Mouse (Mus musculus) neural tube, embryonic 15.5 days (tissue): ENCODE results near the gene Chd2. TPM values are rescaled to one million over a fixed set of nuclear protein-coding genes. Genes with fewer than 3 reads are reported as not detected.

ENCODE experiments used
- ATAC-seq: fragments of 200-750 bp; cut with Nextera tagmentation; 2 replicates; pipeline ENCODE4 v1.8.0; 2017; ENCODE audit warnings: mild to moderate bottlenecking, moderate TSS enrichment, moderate library complexity; ENCODE audit not compliant: low FRiP score
- H3K27ac ChIP-seq: fragments of 300-500 bp; sonication (generic); replicated peaks from 2 replicates; pipeline ENCODE4 v1.5.1; 2015; ENCODE audit warnings: mild to moderate bottlenecking, inconsistent platforms
- H3K27me3 ChIP-seq: fragments of 300-500 bp; sonication (generic); replicated peaks from 2 replicates; pipeline ENCODE4 v1.6.1; 2015; ENCODE audit warnings: inconsistent platforms
- H3K36me3 ChIP-seq: fragments of 300-500 bp; sonication (generic); 2 replicates; pipeline ENCODE4 v1.6.1; 2015; ENCODE audit warnings: inconsistent platforms
- H3K4me1 ChIP-seq: fragments of 300-500 bp; sonication (generic); 2 replicates; pipeline ENCODE4 v1.6.1; 2015; ENCODE audit warnings: inconsistent platforms
- H3K4me2 ChIP-seq: fragments of 300-500 bp; sonication (generic); 2 replicates; pipeline ENCODE4 v1.6.1; 2015; ENCODE audit warnings: inconsistent platforms, mild to moderate bottlenecking, moderate library complexity
- H3K4me3 ChIP-seq: fragments of 300-500 bp; sonication (generic); replicated peaks from 2 replicates; pipeline ENCODE4 v1.5.1; 2015; ENCODE audit warnings: mild to moderate bottlenecking, inconsistent platforms
- H3K9ac ChIP-seq: fragments of 300-500 bp; sonication (generic); replicated peaks from 2 replicates; pipeline ENCODE4 v1.6.1; 2015; ENCODE audit warnings: mild to moderate bottlenecking, inconsistent platforms
- H3K9me3 ChIP-seq: fragments of 300-500 bp; sonication (generic); replicated peaks from 2 replicates; pipeline ENCODE4 v1.6.1; 2016; ENCODE audit warnings: inconsistent platforms
- WGBS: fragments of 180-500 bp; shearing (Covaris S2); methylation state at CpG from one replicate; pipeline ENCODE4 v1.1.7; 2015; ENCODE audit warnings: mixed read lengths; 5-methylcytosine and 5-hydroxymethylcytosine counted together
- polyA plus RNA-seq: library from polyadenylated mRNA; unstranded; fragments of >200 nt; fragmentation: Nextera tagmentation; extraction: Ambion mirVana; gene quantifications from 2 replicates; pipeline ENCODE4 v1.2.1, GENCODE M21; 2015

The Chd2 gene
- polyA plus RNA-seq, 1 experiment from 2014 or later, result 31.2 TPM

GRCm38 (mm10) chr7:73559853-73560190 is 18.2 kb upstream of the Chd2 start:
- Histone ChIP-seq H3K27ac (peak overlapping the region; percentile 100), H3K4me1 (peaks cover 10% of the 10 kb centered on the region), H3K9ac (peak overlapping the region; percentile 58; the same call in 1 of the 2 replicates), H3K36me3 (no peaks in the 10 kb centered on the region), H3K4me3 (0 out of 2 replicates have a peak overlapping the region, but pooled peaks have one; percentile 96), H3K4me2 (peak overlapping the region; percentile 58), H3K9me3 (no peaks in the 10 kb centered on the region), H3K27me3 (no peaks in the 10 kb centered on the region)
- ATAC-seq, result no peak
- 86% methylated on average over 6 of the region's 6 CpGs for WGBS

GRCm38 (mm10) chr7:73559170-73559852 is 17.7 kb upstream of the Chd2 start:
- peak overlapping the region; percentile 58 for H3K4me2 ChIP-seq
- ATAC-seq, result no peak
- peak overlapping the region; percentile 96 for H3K4me3 ChIP-seq
- no peaks in the 10 kb centered on the region for H3K9me3 ChIP-seq
- peaks cover 10% of the 10 kb centered on the region for H3K4me1 ChIP-seq
- peak overlapping the region; percentile 58 for H3K9ac ChIP-seq
- no peaks in the 10 kb centered on the region for H3K36me3 ChIP-seq
- H3K27me3 ChIP-seq, result no peaks in the 10 kb centered on the region
- H3K27ac ChIP-seq, result peak overlapping the region; percentile 100
- 30% methylated on average over 8 of the region's 8 CpGs for WGBS

- ATAC-seq, result peak; percentile 99
- H3K27ac ChIP-seq, result peak overlapping the region; percentile 100
- peak overlapping the region; percentile 100 for H3K9ac ChIP-seq
- H3K4me1 ChIP-seq, result peaks cover 10% of the 10 kb centered on the region
- under 1% methylated on average over 51 of the region's 60 CpGs for WGBS
- H3K36me3 ChIP-seq, result no peaks in the 10 kb centered on the region
- H3K27me3 ChIP-seq, result no peaks in the 10 kb centered on the region
- no peaks in the 10 kb centered on the region for H3K9me3 ChIP-seq
- H3K4me3 ChIP-seq, result peak overlapping the region; percentile 96
- H3K4me2 ChIP-seq, result peak overlapping the region; percentile 58
Observed at GRCm38 (mm10) chr7:73558293-73559169, 16.9 kb upstream of the Chd2 start.

GRCm38 (mm10) chr7:73557671-73558265 is 16.1 kb upstream of the Chd2 start:
- H3K27ac ChIP-seq, result peak overlapping the region; percentile 100
- under 1% methylated on average over 64 of the region's 80 CpGs for WGBS
- H3K9ac ChIP-seq, result peak overlapping the region; percentile 100
- peaks cover 11% of the 10 kb centered on the region for H3K4me1 ChIP-seq
- H3K9me3 ChIP-seq, result no peaks in the 10 kb centered on the region
- H3K27me3 ChIP-seq, result no peaks in the 10 kb centered on the region
- H3K4me3 ChIP-seq, result peak overlapping the region; percentile 96
- H3K36me3 ChIP-seq, result no peaks in the 10 kb centered on the region
- peak; percentile 37 for ATAC-seq
- peak overlapping the region; percentile 50; the same call in 1 of the 2 replicates for H3K4me2 ChIP-seq

- Histone ChIP-seq H3K4me1 (peaks cover 19% of the 10 kb centered on the region), H3K27me3 (no peaks in the 10 kb centered on the region), H3K9me3 (no peaks in the 10 kb centered on the region), H3K9ac (peak overlapping the region; percentile 100), H3K36me3 (no peaks in the 10 kb centered on the region), H3K4me2 (peak overlapping the region; percentile 50), H3K27ac (peak overlapping the region; percentile 100), H3K4me3 (peak overlapping the region; percentile 96)
- ATAC-seq, result no peak
- WGBS, result under 1% methylated on average over 25 of the region's 25 CpGs
Observed at GRCm38 (mm10) chr7:73556688-73557667, 15.3 kb upstream of the Chd2 start.

- 10% methylated on average over 4 of the region's 4 CpGs for WGBS
- Histone ChIP-seq H3K9ac (peak overlapping the region; percentile 100; the same call in 1 of the 2 replicates), H3K27ac (no peak overlapping the region), H3K4me1 (peaks cover 25% of the 10 kb centered on the region), H3K27me3 (no peaks in the 10 kb centered on the region), H3K9me3 (no peaks in the 10 kb centered on the region), H3K4me2 (peak overlapping the region; percentile 50), H3K4me3 (peak overlapping the region; percentile 96), H3K36me3 (no peaks in the 10 kb centered on the region)
- no peak for ATAC-seq
Observed at GRCm38 (mm10) chr7:73555918-73556580, 14.4 kb upstream of the Chd2 start.

- Histone ChIP-seq H3K36me3 (peaks cover 3% of the 10 kb centered on the region; the same call in 1 of the 2 replicates), H3K9ac (no peak overlapping the region), H3K4me1 (peaks cover 24% of the 10 kb centered on the region), H3K9me3 (no peaks in the 10 kb centered on the region), H3K27me3 (no peaks in the 10 kb centered on the region), H3K27ac (no peak overlapping the region), H3K4me3 (no peak overlapping the region), H3K4me2 (0 out of 2 replicates have a peak overlapping the region, but pooled peaks have one; percentile 23)
- no peak for ATAC-seq
- WGBS, result 30% methylated on average over 2 of the region's 2 CpGs
Observed at GRCm38 (mm10) chr7:73554849-73555248, 13.2 kb upstream of the Chd2 start.

GRCm38 (mm10) chr7:73553160-73553559 is 11.5 kb upstream of the Chd2 start:
- Histone ChIP-seq H3K27ac (no peak overlapping the region), H3K4me1 (peaks cover 20% of the 10 kb centered on the region), H3K9ac (no peak overlapping the region), H3K4me3 (no peak overlapping the region), H3K27me3 (no peaks in the 10 kb centered on the region), H3K4me2 (peak overlapping the region; percentile 50), H3K9me3 (no peaks in the 10 kb centered on the region), H3K36me3 (peaks cover 9% of the 10 kb centered on the region)
- 39% methylated on average over 2 of the region's 2 CpGs for WGBS
- no peak for ATAC-seq

GRCm38 (mm10) chr7:73552054-73552750 is 10.6 kb upstream of the Chd2 start:
- H3K9ac ChIP-seq, result 0 out of 2 replicates have a peak overlapping the region, but pooled peaks have one; percentile 21
- H3K27me3 ChIP-seq, result no peaks in the 10 kb centered on the region
- H3K4me2 ChIP-seq, result peak overlapping the region; percentile 50
- no peak overlapping the region for H3K27ac ChIP-seq
- peaks cover 24% of the 10 kb centered on the region for H3K4me1 ChIP-seq
- peak overlapping the region; percentile 11 for H3K4me3 ChIP-seq
- 60% methylated on average over 7 of the region's 7 CpGs for WGBS
- H3K36me3 ChIP-seq, result peaks cover 11% of the 10 kb centered on the region
- no peaks in the 10 kb centered on the region for H3K9me3 ChIP-seq
- ATAC-seq, result no peak

GRCm38 (mm10) chr7:73551370-73551769 is 9.7 kb upstream of the Chd2 start:
- no peak overlapping the region for H3K9ac ChIP-seq

More at GRCm38 (mm10) chr7:73551370-73551769, 9.7 kb upstream of the Chd2 start:
- no peak for ATAC-seq
- no peaks in the 10 kb centered on the region for H3K27me3 ChIP-seq
- H3K27ac ChIP-seq, result no peak overlapping the region
- H3K4me3 ChIP-seq, result no peak overlapping the region
- no peak overlapping the region for H3K4me2 ChIP-seq
- no peaks in the 10 kb centered on the region for H3K9me3 ChIP-seq
- peaks cover 30% of the 10 kb centered on the region for H3K4me1 ChIP-seq
- H3K36me3 ChIP-seq, result peaks cover 11% of the 10 kb centered on the region
